Mouse (Mus musculus) stomach, postnatal 0 days (tissue): ENCODE results near the gene Creb3l2. TPM values are rescaled to one million over a fixed set of nuclear protein-coding genes. Genes with fewer than 3 reads are reported as not detected.
A peak's percentile ranks its signal among the peaks of the same experiment; 100 is the strongest.

ENCODE experiments used
- ATAC-seq: fragments of 200-750 bp; cut with Nextera tagmentation; 2 replicates; pipeline ENCODE4 v1.8.0; 2017; ENCODE audit not compliant: low FRiP score, low TSS enrichment
- DNase-seq: peaks from one replicate; pipeline ENCODE4 v3.0.0-alpha.2; 2016; ENCODE audit warnings: low spot score
- H3K27ac ChIP-seq: fragments of 300-500 bp; sonication (generic); replicated peaks from 2 replicates; pipeline ENCODE4 v1.5.1; 2014; ENCODE audit warnings: mild to moderate bottlenecking, control low read depth
- H3K27me3 ChIP-seq: fragments of 300-500 bp; sonication (generic); 2 replicates; pipeline ENCODE4 v1.6.1; 2014; ENCODE audit warnings: low read length; ENCODE audit not compliant: control insufficient read depth, insufficient read depth
- H3K36me3 ChIP-seq: fragments of 300-500 bp; sonication (generic); 2 replicates; pipeline ENCODE4 v1.6.1; 2014; ENCODE audit warnings: low read length, mixed read lengths; ENCODE audit not compliant: control insufficient read depth, insufficient read depth
- H3K4me1 ChIP-seq: fragments of 300-500 bp; sonication (generic); replicated peaks from 2 replicates; pipeline ENCODE4 v1.6.1; 2014; ENCODE audit warnings: antibody characterized with exemption; ENCODE audit not compliant: control insufficient read depth, insufficient read depth
- H3K4me2 ChIP-seq: fragments of 300-500 bp; sonication (generic); replicated peaks from 2 replicates; pipeline ENCODE4 v1.6.1; 2014; ENCODE audit warnings: low read depth, mild to moderate bottlenecking, control low read depth, moderate library complexity
- H3K4me3 ChIP-seq: fragments of 300-500 bp; sonication (generic); 2 replicates; pipeline ENCODE4 v1.5.1; 2014; ENCODE audit warnings: low read depth, low read length, control low read depth
- H3K9ac ChIP-seq: fragments of 300-500 bp; sonication (generic); 2 replicates; pipeline ENCODE4 v1.6.1; 2014; ENCODE audit warnings: mild to moderate bottlenecking, low read length, control low read depth, mixed read lengths
- H3K9me3 ChIP-seq: fragments of 300-500 bp; sonication (generic); 2 replicates; pipeline ENCODE4 v1.6.1; 2016; ENCODE audit warnings: low read length; ENCODE audit not compliant: control insufficient read depth
- CTCF ChIP-seq: IDR thresholded peaks from 2 replicates; pipeline ENCODE4 v1.5.1; 2016; ENCODE audit warnings: antibody characterized with exemption, low read depth, mild to moderate bottlenecking, moderate library complexity
- EP300 ChIP-seq: optimal IDR thresholded peaks from 2 replicates; pipeline ENCODE3; 2016; ENCODE audit warnings: antibody characterized with exemption
- WGBS: fragments of 180-500 bp; shearing (Covaris S2); extraction: QIAGEN DNeasy Blood & Tissue Kit; methylation state at CpG from one replicate; pipeline ENCODE4 v1.1.7; 2014; 5-methylcytosine and 5-hydroxymethylcytosine counted together
- polyA plus RNA-seq: library from polyadenylated mRNA; unstranded; fragments of >200 nt; fragmentation: Nextera tagmentation; extraction: Ambion mirVana; gene quantifications from 2 replicates; pipeline ENCODE4 v1.2.1, GENCODE M21; 2015

The Creb3l2 gene
- polyA plus RNA-seq, 1 experiment from 2014 or later = 8.5 TPM

DNA sequence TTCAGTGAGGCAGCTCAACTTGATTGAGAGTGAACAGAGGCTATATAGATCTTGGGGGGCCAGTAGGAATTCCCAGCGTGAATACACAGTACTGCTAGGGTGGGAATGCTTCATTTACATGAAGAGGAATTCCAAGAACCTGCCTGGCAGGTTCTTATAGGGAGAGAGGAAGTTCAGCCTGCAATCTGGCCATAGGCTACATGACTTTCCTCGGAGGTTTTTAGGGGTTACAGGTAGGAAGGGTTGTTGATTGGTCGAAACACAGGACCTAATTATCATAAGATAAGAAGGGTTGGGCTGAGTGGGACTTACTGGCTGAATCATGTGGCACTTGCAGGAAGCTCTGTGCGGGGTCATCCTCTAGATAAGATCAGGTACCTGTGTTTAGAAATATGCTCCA lies 9.7 kb upstream of the Creb3l2 start:
- H3K9ac ChIP-seq = no peak overlapping the region
- TF ChIP-seq CTCF (no peak), EP300 (no peak)
- no peak overlapping the region for H3K4me3 ChIP-seq
- no peaks in the 10 kb centered on the region for H3K4me1 ChIP-seq
- no peak overlapping the region for H3K4me2 ChIP-seq
- no peak overlapping the region for H3K27ac ChIP-seq
- WGBS = 43% methylated on average over 4 of the region's 4 CpGs
- DNase-seq (no peak), ATAC-seq (peak; percentile 16; the same call in 1 of the 2 replicates)
- no peaks in the 10 kb centered on the region for H3K36me3 ChIP-seq
- H3K9me3 ChIP-seq = no peaks in the 10 kb centered on the region
- no peaks in the 10 kb centered on the region for H3K27me3 ChIP-seq

DNA sequence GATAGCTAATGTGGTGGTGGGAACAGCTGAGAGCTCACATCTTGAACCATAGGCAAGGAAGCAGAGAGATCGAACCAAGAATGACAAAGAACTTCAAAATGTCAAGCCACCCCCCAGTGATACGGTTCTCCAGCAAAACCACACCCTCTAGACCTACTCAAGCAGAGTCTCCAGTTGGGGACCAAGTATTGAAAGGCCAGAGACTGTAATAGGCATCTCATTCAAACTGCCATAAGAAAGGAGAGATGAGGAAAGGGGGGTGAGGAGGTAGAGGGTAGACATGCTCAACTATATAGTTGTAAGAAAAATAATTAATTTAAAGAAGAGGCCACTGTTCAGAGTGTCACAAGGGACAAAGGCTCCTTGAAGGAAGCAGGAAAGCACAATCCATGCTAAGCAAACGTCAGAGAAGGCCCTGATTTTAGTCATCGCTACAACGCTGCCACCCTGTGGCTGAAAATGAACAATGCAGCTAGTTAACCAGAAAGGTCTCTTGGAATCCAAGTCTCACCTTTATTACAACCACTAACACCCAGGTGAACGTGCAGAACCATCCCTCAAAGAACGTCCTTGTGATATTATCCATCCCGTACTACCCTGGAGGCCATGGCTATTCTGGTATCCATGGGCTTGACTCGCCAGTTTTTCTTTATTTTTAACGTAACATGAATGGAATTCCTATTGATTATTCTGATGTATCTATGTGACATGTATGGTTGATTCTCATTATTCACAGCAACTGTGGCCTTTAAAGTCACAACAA lies 5.9 kb upstream of the Creb3l2 start:
- H3K27ac ChIP-seq = no peak overlapping the region
- peak; percentile 80 for DNase-seq
- H3K36me3 ChIP-seq = no peaks in the 10 kb centered on the region
- WGBS = 22% methylated on average over 10 of the region's 10 CpGs
- no peak for TF ChIP-seq EP300
- peak; percentile 97 for TF ChIP-seq CTCF
- H3K9ac ChIP-seq = no peak overlapping the region
- H3K4me2 ChIP-seq = no peak overlapping the region
- H3K9me3 ChIP-seq = no peaks in the 10 kb centered on the region
- peak; percentile 50 for ATAC-seq
- no peak overlapping the region for H3K4me3 ChIP-seq
- H3K4me1 ChIP-seq = no peaks in the 10 kb centered on the region
- H3K27me3 ChIP-seq = no peaks in the 10 kb centered on the region

DNA sequence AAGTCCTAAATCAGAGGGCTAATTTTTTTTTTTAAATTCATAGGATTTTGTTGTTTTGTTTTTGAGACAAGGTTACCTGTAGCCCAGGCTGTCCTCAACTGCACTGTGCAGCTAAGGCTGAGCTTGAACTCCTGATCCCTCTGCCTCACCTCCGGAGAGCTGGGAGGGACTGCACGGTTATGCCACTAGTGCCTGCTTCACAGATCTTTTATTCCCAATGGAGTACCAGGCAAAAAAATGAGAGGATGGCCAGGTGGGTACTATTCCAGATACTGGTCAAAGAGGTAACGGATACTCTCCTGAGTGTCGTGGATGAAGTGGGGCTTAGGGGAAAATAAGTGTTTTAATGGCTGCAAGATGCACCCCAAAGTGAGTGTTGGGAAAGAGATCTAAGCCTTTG lies 835 bp upstream of the Creb3l2 start:
- DNase-seq (no peak), ATAC-seq (no peak)
- Histone ChIP-seq H3K9ac (no peak overlapping the region), H3K36me3 (no peaks in the 10 kb centered on the region), H3K4me3 (peak overlapping the region; percentile 29; the same call in 1 of the 2 replicates), H3K27ac (no peak overlapping the region), H3K4me1 (no peaks in the 10 kb centered on the region), H3K4me2 (peak overlapping the region; percentile 51), H3K9me3 (no peaks in the 10 kb centered on the region), H3K27me3 (no peaks in the 10 kb centered on the region)
- WGBS = 38% methylated on average over 4 of the region's 4 CpGs
- TF ChIP-seq CTCF (no peak), EP300 (no peak)

DNA sequence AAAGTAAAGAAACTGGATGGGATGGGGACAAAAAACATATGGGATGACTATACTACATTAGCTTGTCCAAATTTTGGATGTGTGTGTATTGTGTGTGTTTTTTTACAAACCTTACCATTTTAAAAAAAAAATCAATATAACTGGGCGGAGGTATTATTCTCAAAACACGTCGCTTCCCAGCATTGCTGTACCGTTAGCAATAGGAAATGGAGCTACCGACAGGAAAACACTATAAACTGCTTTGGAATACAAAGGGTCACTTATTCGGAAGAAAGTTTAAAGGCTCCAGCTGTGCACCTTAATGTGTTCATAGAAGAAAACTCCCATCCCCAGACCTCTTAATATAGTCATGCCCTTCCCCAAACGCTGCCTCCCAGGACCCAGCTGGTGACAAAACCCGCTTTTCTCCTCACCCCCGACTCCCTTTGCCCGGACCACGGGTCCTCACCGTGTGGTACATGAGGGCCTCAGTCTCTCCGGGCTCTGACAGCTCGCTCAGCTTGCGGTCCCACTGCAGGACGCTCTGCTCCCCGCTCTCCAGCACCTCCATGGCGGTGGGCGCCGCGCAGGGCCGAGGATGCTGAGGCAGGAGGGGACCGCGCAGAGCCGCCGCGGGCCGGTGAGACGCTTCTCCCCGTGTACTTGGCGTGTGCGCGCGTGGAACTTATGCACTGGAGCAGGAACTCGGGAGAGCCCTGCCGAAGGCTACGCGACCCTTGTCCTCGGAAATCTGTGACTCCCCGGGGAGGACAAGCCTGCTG lies 515 bp downstream of the Creb3l2 start:
- peak overlapping the region; percentile 72 for H3K4me2 ChIP-seq
- H3K4me1 ChIP-seq = no peaks in the 10 kb centered on the region
- peak; percentile 28 for ATAC-seq
- peak overlapping the region; percentile 94 for H3K27ac ChIP-seq
- WGBS = under 1% methylated on average over 40 of the region's 40 CpGs
- H3K36me3 ChIP-seq = no peaks in the 10 kb centered on the region
- peak overlapping the region; percentile 90 for H3K4me3 ChIP-seq
- no peaks in the 10 kb centered on the region for H3K9me3 ChIP-seq
- DNase-seq = no peak
- H3K9ac ChIP-seq = peak overlapping the region; percentile 85
- H3K27me3 ChIP-seq = no peaks in the 10 kb centered on the region
- TF ChIP-seq EP300 (no peak), CTCF (no peak)

DNA sequence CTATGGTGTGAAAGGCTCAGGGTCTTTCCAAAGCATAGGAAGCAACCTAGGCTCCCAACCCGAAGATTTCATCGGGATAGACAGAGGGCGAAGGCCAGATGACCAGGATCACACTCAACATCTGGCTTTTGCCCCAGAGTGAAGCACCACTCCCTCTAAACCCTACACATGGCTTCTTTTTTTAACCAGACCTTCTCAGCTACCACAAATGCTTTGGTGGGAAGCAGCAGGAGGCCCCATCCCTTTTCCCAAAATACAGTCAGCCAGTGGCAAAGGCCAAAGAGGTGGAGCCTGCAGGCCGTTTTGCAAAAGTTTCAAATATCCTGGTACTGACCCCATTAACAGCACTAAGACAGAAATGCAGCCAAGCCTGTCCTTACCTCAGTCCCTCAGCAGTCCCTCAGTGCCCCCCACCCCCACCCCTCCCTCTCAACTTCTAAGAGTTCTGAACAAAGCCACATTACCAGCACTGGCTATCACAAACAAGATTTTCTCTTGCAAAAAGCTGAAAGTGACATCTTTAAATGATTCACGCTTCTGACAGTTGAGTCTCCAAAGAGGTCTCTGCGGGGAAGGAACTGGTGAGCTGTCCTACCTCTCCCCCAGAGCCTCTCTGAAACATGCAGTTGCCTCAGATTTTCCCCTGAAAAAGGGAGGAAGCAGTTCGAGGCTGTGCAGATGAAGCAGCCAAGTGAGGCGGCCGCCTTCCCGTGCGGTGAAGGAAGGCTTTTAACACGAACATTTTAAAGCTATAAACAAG lies 1.3 kb downstream of the Creb3l2 start:
- Histone ChIP-seq H3K36me3 (no peaks in the 10 kb centered on the region; the same call in 1 of the 2 replicates), H3K27ac (peak overlapping the region; percentile 81), H3K4me1 (no peaks in the 10 kb centered on the region; the same call in 1 of the 2 replicates), H3K4me2 (peak overlapping the region; percentile 72), H3K9me3 (no peaks in the 10 kb centered on the region), H3K9ac (peak overlapping the region; percentile 85), H3K4me3 (peak overlapping the region; percentile 90), H3K27me3 (no peaks in the 10 kb centered on the region)
- WGBS = 3% methylated on average over 12 of the region's 12 CpGs
- no peak for ATAC-seq
- no peak for DNase-seq
- no peak for TF ChIP-seq CTCF
- TF ChIP-seq EP300 = no peak
